9 mouse cellular contexts compared by ENCODE assay signal in genomic region chr1:193316358-193316750, GRCm38 (mm10). TPM values are rescaled to one million over a fixed set of nuclear protein-coding genes. Genes with fewer than 3 reads are reported as not detected.
DNase-seq lines count a peak whose midpoint lies in the region; ATAC-seq and TF ChIP-seq lines count a peak whose summit lies in the region.
"Had no signal": no experiment of that assay in that cellular context is flagged by ENCODE, and none has a peak within 500 bp of the region (broad histone marks: within the 10 kb centered on the region; RNA-seq: fewer than 3 reads in every experiment).

No protein-coding gene starts in this region.

- H3K27ac ChIP-seq in heart, embryonic 10.5 days: peak overlapping the region; percentile 88
- H3K27ac ChIP-seq in layer of hippocampus, adult 2 months: peak overlapping the region; percentile 76
- H3K27ac ChIP-seq in brown adipose tissue, adult 24 weeks (replicated peaks; ENCODE audit: low read depth, low read length): peak overlapping the region; percentile 99
- peak overlapping the region; percentile 91 for H3K27ac ChIP-seq in heart, postnatal 0 days (ENCODE audit: low read depth)
- H3K27ac ChIP-seq: neural tube, embryonic 12.5 days had no signal

- TF ChIP-seq EP300 in heart, postnatal 0 days (IDR thresholded peaks at IDR 0.05; ENCODE audit: low read depth): no peak

- H3K4me2 ChIP-seq in heart, postnatal 0 days (ENCODE audit: low read depth, low read length): no peak overlapping the region
- H3K4me2 ChIP-seq: neural tube, embryonic 12.5 days had no signal

- intact Hi-C loops in heart, postnatal 36 days (cut with DNase I): loop anchor here (1.0 to 2.0 kb wide), 2 partner anchors 16 to 43 kb away; partner anchors contain the start of gene G0s2

- no peaks in the 10 kb centered on the region for H3K36me3 ChIP-seq in heart, embryonic 10.5 days
- H3K36me3 ChIP-seq in heart, postnatal 0 days (replicated peaks; ENCODE audit: control insufficient read depth, insufficient read depth, low read length): no peaks in the 10 kb centered on the region
- H3K36me3 ChIP-seq: neural tube, embryonic 12.5 days had no signal

- peak; percentile 9; the same call in 1 of the 2 replicates for ATAC-seq in heart, postnatal 0 days (ENCODE audit: insufficient read depth, low read depth)

- peaks cover 45% of the 10 kb centered on the region for H3K4me1 ChIP-seq in heart, embryonic 10.5 days
- peaks cover 11% of the 10 kb centered on the region; the same call in 1 of the 2 replicates for H3K4me1 ChIP-seq in brown adipose tissue, adult 24 weeks (ENCODE audit: control insufficient read depth, insufficient read depth, insufficient read length, low read length)
- peaks cover 41% of the 10 kb centered on the region for H3K4me1 ChIP-seq in heart, postnatal 0 days (ENCODE audit: control insufficient read depth, insufficient read depth)
- H3K4me1 ChIP-seq: neural tube, embryonic 12.5 days had no signal

- H3K27me3 ChIP-seq in heart, embryonic 10.5 days (ENCODE audit: insufficient read depth, poor library complexity, severe bottlenecking): no peaks in the 10 kb centered on the region
- no peaks in the 10 kb centered on the region for H3K27me3 ChIP-seq in heart, postnatal 0 days (ENCODE audit: control insufficient read depth, insufficient read depth, low read length)
- H3K27me3 ChIP-seq: neural tube, embryonic 12.5 days had no signal

- DNase-seq in heart, embryonic 10.5 days (ENCODE audit: low spot score): no peak
- DNase-seq in heart, postnatal 36 days: no peak
- no peak for DNase-seq in layer of hippocampus, adult 2 months (ENCODE audit: low spot score in 2 of 2)
- DNase-seq in layer of hippocampus, postnatal 25 days (ENCODE audit: extremely low spot score in 1 of 2, low spot score in 1 of 2): no peak
- DNase-seq in heart, postnatal 0 days (ENCODE audit: low spot score): no peak
- no peak for DNase-seq in spleen, postnatal 4 days (ENCODE audit: low spot score in 2 of 2)

- WGBS in heart, embryonic 10.5 days: 41% methylated on average over 9 of the region's 9 CpGs
- WGBS in heart, postnatal 0 days: 27% methylated on average over 9 of the region's 9 CpGs

- no peaks in the 10 kb centered on the region for H3K9me3 ChIP-seq in heart, embryonic 10.5 days
- H3K9me3 ChIP-seq in heart, postnatal 0 days (replicated peaks; ENCODE audit: control insufficient read depth, low read length): no peaks in the 10 kb centered on the region
- H3K9me3 ChIP-seq: neural tube, embryonic 12.5 days had no signal

- TF ChIP-seq CTCF in layer of hippocampus, adult 2 months (conservative IDR thresholded peaks at IDR 0.05): no peak
- no peak for TF ChIP-seq CTCF in heart, postnatal 0 days (IDR thresholded peaks at IDR 0.05; ENCODE audit: low read depth)

- no peak overlapping the region for H3K9ac ChIP-seq in heart, postnatal 0 days (replicated peaks; ENCODE audit: low read depth, low read length)
- H3K9ac ChIP-seq: neural tube, embryonic 12.5 days had no signal

- H3K4me3 ChIP-seq in heart, embryonic 10.5 days: no peak overlapping the region
- no peak overlapping the region for H3K4me3 ChIP-seq in layer of hippocampus, adult 2 months
- H3K4me3 ChIP-seq in brown adipose tissue, adult 24 weeks (ENCODE audit: insufficient read depth, low read depth, low read length): no peak overlapping the region
- H3K4me3 ChIP-seq in heart, postnatal 0 days (ENCODE audit: low read depth, low read length): no peak overlapping the region
- H3K4me3 ChIP-seq: neural tube, embryonic 12.5 days had no signal

RNA-seq across cellular contexts. Expression of gene G0s2, which starts 43.3 kb away (rescaled TPM):
- 36.1 and 44.0 TPM in 2 replicates for polyA plus RNA-seq in heart, embryonic 10.5 days (2016; fragmentation: Nextera tagmentation; extraction: Ambion mirVana)
- 10 to 100 TPM; 53.6 to 57.8 TPM for total RNA-seq in heart, postnatal 36 days (2021)
- 10 to 100 TPM in 1 of 2 experiments, 1 to 10 TPM in 1; 8.5 to 10.0 TPM for total RNA-seq in layer of hippocampus, adult 2 months (2021)
- total RNA-seq in layer of hippocampus, postnatal 25 days (2021): 10 to 100 TPM in 1 of 2 experiments, 1 to 10 TPM in 1; 9.3 to 11.2 TPM
- polyA plus RNA-seq in brown adipose tissue, adult 24 weeks (2012; ENCODE audit: insufficient read depth, insufficient read length, missing spikeins): 473 and 1,174 TPM in 2 replicates
- 71.1 and 122 TPM in 2 replicates for total RNA-seq in heart, postnatal 0 days (2014; rRNA removed; ENCODE audit: low replicate concordance)
- polyA plus RNA-seq in heart, postnatal 0 days (2015; fragmentation: Nextera tagmentation; extraction: Ambion mirVana): 92.2 and 93.3 TPM in 2 replicates
- total RNA-seq: megakaryocyte-erythroid progenitor cell, adult 5-6 weeks had no signal

RNA-seq across cellular contexts. Expression of gene Hsd11b1, which starts 52.5 kb away (rescaled TPM):
- 1.0 and 2.2 TPM in 2 replicates for polyA plus RNA-seq in heart, embryonic 10.5 days (2016; fragmentation: Nextera tagmentation; extraction: Ambion mirVana)
- 10 to 100 TPM in 1 of 2 experiments, 1 to 10 TPM in 1; 8.6 to 13.2 TPM for total RNA-seq in heart, postnatal 36 days (2021)
- total RNA-seq in layer of hippocampus, adult 2 months (2021): 10 to 100 TPM; 42.9 to 52.8 TPM
- 10 to 100 TPM; 47.4 to 53.4 TPM for total RNA-seq in layer of hippocampus, postnatal 25 days (2021)
- polyA plus RNA-seq in brown adipose tissue, adult 24 weeks (2012; ENCODE audit: insufficient read depth, insufficient read length, missing spikeins): 219 and 423 TPM in 2 replicates
- 7.3 and 12.7 TPM in 2 replicates for total RNA-seq in heart, postnatal 0 days (2014; rRNA removed; ENCODE audit: low replicate concordance)
- polyA plus RNA-seq in heart, postnatal 0 days (2015; fragmentation: Nextera tagmentation; extraction: Ambion mirVana): 1.6 and 1.9 TPM in 2 replicates
- total RNA-seq: megakaryocyte-erythroid progenitor cell, adult 5-6 weeks had no signal
- polyA plus RNA-seq: neural tube, embryonic 12.5 days had no signal

RNA-seq across cellular contexts. Expression of gene Camk1g, which starts 53.7 kb away (rescaled TPM):
- polyA plus RNA-seq in heart, embryonic 10.5 days (2016; fragmentation: Nextera tagmentation; extraction: Ambion mirVana): 7.2 and 8.3 TPM in 2 replicates
- 1 to 10 TPM in 1 of 2 experiments, not detected in 1; 1.0 TPM for total RNA-seq in heart, postnatal 36 days (2021)
- total RNA-seq in layer of hippocampus, adult 2 months (2021): 10 to 100 TPM; 23.6 to 24.4 TPM
- 10 to 100 TPM; 26.5 to 27.5 TPM for total RNA-seq in layer of hippocampus, postnatal 25 days (2021)
- polyA plus RNA-seq in brown adipose tissue, adult 24 weeks (2012; ENCODE audit: insufficient read depth, insufficient read length, missing spikeins): not detected in 2 replicates
- total RNA-seq in heart, postnatal 0 days (2014; rRNA removed; ENCODE audit: low replicate concordance): 12.0 and 14.3 TPM in 2 replicates
- 9.0 and 9.7 TPM in 2 replicates for polyA plus RNA-seq in heart, postnatal 0 days (2015; fragmentation: Nextera tagmentation; extraction: Ambion mirVana)
- total RNA-seq: megakaryocyte-erythroid progenitor cell, adult 5-6 weeks had no signal
